Mouse (Mus musculus) common myeloid progenitor, adult 5-6 weeks (primary cell): ENCODE measurements around the gene Il10rb. TPM values are rescaled to one million over a fixed set of nuclear protein-coding genes. Genes with fewer than 3 reads are reported as not detected.

Source experiments
- ATAC-seq: replicated peaks from 2 replicates; pipeline ENCODE4 v1.8.0; 2016; ENCODE audit warnings: low read depth, mild to moderate bottlenecking, moderate TSS enrichment, inconsistent platforms; ENCODE audit not compliant: poor library complexity, severe bottlenecking
- total RNA-seq: library from RNA; stranded (forward); fragments of 200-1000, 187-1606 nt; gene quantifications from 2 replicates; pipeline ENCODE4 v1.2.3, GENCODE M21; 2017

Gene Il10rb
- total RNA-seq, 1 experiment from 2014 or later: 53.2 TPM

DNA sequence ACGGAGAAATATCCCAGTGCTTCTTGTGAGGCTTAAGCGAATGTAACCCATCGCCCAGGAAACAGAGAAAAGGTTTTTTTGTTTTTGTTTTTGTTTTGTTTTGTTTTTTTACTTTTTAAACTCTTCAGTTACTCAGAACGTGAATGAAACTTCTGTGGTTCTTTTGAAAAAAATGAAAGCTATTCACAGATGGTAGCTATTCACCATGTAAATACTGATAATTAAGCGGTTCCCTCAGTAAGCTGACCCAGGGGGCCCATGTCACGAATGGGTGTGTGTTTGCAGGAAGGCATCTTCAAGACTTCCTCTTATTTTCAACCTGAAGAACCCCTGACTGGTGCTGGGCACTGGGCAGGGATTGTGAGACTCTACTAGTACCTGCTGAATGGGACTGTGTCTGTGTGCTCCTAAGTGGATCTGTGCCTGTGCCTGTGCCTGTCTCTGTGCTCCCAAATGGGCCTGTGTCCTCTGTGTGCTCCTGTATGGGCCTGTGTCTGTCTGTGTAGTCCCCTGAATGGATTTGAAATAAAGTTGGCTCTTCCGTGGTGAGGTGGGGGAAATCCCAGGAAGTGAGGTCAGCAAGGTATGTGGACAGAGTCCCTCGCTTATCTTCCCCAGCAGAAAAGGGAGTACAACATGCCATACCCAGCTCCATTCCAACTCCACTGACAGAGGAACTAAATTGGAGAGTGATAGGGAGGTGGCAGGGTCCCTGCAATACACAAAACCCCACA, 41.0 kb downstream of the Il10rb start:
- ATAC-seq: peak; percentile 43

DNA sequence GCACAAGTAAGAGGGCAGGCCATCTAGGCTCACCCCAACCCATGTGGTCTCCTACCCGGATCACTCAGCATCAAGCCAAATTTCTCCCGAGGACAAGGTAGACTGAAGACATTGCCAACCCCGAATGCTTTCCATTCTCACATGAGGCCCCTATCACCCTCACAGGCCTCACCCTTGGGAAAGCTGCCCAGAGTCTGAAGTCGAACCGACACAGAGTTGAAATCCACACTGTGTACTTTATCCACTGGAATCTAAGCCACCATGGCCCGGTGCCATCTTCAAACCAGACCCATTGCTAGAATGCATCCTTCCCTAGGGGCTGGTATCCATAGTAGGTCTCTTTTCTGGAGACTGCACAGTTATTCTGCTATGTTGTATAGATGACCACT, 41.5 kb downstream of the Il10rb start:
- no peak for ATAC-seq

DNA sequence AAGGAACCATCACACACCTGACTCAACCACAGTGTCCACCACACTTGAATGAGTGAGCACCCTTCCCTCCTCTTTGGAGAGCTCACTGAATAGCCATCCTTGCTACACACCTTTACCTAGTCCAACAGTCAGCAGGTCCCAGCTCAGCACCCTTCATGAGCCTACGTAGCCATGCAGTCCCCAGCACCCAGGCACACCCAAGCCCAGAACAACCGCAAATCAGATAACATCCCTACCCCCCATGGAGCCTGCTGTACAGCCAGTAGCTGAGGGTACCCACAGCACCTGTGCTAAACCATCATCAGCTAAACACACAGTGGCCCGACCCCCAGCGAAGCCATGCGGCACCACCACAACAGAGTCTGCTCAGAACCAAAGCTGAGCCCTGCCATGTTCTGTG, 42.1 kb downstream of the Il10rb start:
- no peak for ATAC-seq

DNA sequence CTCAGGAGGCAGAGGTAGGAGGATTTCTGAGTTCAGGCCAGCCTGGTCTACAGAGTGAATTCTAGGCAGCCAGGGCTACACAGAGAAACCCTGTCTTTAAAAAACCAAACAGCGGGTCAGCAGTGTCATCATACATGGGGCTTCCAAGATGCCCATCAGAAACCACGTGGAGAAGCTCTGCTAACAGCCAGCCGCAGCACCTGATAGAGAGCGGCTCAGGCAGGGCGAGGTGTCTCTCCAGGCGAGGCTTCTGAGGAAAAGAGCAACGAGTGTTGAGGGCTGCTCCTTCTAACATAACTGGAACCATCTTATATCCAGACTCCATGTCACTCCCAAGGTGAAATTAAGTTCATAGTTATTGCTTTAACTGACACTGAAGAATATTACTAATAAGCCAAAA, 42.9 kb downstream of the Il10rb start:
- ATAC-seq: no peak

DNA sequence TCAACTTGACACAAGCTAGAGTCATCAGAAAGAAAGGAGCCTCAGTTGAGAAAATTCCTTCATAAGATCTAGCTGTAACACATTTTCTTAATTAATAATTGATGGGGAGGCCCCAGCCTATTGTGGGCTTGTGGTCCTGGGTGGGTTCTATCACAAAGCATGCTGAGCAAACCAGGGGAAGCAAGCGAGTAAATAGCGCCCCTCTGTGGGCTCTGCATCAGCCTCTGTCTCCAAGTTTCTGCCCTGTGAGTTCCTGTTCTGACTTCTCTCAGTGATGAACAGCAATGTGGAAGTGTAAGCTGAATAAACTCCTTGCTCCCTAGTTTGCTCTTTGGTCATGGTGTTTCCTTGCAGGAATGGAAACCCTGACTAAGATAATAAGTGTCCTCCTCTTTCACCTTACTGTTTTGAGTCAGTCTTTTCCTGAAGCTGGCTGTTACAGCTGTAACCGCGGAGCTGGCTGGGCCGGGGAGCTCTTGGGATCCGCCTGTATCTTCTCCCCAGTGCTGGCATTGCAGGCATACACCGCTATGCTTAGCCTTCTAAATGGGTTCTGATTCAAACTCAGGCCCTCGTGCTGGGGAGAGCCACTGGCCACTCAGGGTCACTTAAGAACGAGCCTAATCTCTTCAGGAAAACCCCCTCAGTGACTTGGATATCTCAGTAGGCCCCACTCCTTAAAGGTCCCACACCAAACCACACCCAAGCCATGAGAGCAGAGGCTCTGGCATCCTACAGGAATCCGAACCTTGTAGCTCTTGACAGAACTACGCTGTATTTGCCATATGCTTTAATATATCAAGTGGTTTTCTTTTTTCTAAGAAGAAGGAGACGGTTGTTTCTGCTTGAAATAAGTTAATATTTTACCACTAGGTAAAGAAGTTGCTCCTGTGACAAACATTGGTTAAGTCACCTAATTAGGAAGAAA, 44.4 kb downstream of the Il10rb start:
- ATAC-seq: no peak

DNA sequence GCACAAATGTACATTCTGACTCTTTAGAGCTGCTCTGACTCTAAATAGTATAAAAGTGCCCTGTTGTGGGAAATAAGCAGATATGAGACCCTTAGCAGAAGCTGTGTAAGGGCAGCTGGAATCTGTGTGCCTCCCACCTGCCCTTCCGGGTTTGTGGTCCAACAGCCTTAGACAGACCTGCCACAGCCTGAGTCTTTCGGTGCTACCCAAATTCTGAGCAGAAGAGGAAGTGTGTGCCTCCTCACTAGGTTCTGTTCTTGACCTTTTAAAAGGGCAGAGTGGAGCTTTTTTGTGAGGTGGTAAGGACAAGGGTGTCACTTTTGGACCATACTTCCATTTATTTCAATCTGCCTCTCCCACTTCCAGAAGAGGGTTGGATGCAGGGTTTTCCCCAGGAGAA, 46.0 kb downstream of the Il10rb start:
- ATAC-seq: peak; percentile 62

DNA sequence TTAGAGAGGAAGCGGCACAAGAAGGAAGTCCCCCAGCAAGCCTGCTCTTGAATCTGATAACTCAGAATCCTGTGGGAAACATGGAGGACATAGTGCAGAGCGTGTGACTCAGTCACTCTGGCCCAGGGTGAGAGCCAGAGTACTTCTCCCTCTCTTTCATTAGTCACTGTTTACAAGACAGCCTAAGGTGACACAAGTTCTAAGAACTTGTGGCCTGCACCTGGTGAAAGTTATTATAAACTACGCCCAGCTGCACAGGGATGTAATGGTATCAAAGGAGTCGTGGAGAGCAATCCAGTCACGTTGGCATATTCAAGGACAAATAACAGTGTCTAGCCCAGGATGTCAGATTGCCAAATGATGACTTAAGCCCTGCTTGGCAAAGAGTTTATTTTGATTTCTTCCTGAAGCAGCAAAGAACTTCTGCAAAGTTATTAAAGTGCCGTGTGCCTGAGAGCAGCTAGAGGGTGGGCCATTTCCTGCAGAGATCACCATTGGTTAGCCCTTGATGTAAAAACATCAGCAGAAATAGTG, 46.5 kb downstream of the Il10rb start:
- ATAC-seq: peak; percentile 45; the same call in 1 of the 2 replicates

DNA sequence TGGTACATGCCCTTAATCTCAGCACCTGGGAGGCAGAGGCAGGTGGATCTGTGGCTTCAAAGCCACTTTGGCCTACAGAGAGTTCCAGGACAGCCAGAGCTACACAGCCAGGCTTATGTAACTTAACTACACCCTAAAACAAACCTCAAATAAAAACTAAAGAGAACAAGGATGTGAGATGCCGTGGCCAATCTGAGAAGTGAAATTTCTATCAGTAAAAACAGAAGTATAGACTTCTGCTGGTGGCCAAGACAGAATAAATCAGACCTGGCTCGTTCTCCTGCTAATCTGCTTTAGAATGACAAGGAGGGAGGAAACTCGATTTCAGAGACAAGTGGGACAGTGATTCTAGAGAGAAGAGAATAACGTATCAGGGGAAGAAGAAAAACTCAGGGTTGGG, 49.9 kb downstream of the Il10rb start:
- peak; percentile 29; the same call in 1 of the 2 replicates for ATAC-seq

DNA sequence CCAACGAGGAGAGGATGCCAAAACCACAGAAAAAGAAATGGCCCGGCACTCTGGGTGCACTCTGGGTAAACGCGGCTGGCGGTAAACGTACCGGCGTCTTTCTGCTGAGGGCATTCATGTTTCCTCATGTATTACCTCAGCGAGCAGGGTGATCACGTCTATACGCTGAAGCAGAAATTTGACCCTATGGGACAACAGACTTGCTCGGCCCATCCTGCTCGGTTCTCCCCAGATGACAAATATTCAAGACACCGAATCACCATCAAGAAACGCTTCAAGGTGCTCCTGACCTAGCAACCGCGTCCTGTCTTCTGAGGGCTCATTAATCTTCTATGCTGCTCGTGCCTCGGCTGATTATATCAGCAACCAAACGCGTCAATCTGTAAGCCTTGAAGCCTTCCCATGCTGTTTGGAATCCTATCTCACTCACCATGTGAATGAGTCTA, 52.4 kb downstream of the Il10rb start:
- peak; percentile 31 for ATAC-seq

DNA sequence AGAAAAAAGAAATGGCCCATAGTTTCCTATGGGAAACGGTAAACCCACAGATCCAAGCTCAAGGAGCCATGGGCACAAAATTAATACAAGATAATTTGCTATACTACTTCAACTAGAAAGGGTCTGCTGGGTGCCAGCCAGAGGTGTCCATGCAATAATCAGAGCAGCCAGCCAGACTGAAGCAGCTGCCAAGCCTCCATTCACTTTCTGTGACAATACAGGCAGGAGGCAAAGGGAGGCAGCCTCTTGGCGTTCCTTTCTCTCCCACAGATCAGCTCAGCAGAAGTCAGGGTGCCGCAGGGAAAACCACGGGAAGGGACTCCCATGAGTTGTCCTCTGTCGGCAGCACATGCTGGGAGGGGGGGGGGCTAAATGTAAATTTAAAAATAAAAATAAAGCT, 53.0 kb downstream of the Il10rb start:
- no peak for ATAC-seq

DNA sequence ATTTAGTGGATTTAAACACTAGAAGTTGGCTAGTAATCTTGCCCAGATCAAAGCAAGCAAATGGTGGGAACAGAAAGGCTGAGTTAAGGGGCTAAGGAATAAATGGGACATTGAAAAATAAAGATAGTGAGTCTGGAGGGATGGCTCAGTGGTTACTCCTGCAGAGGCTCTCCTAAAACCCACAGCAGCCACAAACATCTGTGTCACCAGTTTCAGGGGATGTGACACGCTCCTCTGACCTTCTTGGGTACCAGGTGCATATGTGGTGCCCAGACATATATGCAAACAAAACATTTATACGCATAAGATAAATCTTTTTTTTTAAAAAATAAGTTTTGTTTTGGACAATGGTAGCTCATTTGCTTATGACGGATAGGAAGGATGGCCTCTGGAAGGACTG, 53.4 kb downstream of the Il10rb start:
- ATAC-seq: no peak

DNA sequence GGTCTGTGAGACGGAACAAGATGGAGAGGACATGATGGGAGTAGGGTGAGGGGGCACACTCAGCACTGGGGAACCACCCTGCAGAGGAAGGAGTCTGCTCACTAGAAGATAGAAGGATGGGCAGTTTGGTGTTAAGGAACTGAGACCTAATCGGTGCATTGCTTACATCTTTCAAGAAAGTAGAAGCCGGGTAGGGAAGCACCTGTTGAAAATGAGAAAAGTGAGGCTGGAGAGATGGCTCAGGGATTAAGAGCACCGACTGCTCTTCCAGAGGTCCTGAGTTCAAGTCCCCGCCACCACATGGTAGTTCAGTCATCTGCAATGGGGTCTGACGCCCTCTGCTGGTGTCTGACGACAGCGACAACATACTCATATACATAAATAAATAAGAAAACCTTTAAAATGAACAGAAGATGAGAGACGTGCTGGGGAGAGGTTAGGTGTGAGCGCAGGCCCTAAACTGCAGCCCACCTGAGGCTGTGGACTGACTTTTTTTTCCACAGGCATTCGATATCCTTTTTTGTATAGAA, 53.9 kb downstream of the Il10rb start:
- no peak for ATAC-seq

DNA sequence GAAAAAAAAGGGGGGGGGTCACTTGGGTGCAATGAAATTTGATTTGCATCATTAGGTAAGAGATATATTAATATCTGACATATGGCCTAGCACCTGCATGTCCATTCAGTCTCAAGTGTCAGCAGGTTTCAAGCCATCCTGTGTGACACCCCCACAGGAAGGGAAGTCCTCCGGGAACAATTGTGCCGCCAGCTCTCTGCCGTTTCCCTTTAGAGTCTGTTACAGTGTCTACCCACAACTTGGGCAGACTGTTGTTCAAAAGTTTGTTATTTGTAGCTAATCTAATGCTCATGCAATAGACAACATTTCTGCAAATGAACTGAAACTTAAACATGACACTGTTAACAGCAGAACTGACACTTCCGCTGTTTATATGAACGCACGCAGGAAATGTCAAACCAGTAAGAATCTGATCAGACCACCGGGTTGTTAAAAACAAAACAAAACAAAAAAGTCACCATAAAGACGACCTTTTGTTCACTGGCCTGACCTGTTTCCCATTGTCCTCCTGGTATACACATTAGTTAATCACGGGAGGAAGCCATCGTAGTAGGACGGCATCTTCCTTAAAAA, 55.2 kb downstream of the Il10rb start:
- peak; percentile 3; the same call in 1 of the 2 replicates for ATAC-seq

DNA sequence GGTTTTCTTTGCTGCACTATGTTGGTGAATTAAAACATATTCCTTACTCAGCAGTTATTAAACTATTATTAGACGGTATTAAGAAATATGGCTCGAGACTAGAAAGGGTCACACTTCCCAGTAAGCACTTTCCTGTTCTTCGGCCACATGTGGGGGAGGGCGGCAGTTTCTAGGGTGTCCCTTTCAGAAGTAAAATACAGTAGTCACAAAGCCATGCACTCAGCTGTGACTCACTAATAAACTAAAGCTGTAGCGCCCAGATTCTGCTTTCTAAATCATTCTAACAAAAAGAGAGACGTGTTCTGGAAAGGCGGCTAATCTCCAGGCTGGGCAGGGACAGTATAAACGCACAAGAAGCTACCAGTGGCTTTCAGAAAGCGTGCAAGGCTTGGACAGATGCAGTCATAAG, 55.8 kb downstream of the Il10rb start:
- ATAC-seq: no peak

DNA sequence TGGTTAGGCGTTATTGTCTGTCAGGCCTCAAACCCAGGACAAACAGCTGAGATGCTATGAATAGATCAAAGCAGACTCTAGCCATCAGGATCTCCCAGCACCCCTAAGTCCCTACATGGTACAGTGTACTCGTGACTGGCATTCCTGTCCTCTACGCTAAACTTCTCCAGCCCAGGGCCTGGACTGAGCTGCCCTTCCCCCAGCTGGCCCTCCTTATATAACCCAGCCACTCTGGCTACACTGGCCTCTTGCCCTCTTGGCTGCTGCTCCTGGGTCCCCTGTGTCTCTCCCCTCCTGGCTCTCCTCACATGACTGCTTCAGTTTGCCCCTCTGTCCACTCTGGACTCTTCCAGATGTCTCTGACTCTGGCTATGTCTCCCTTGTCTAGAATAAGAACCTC, 56.7 kb downstream of the Il10rb start:
- no peak for ATAC-seq

DNA sequence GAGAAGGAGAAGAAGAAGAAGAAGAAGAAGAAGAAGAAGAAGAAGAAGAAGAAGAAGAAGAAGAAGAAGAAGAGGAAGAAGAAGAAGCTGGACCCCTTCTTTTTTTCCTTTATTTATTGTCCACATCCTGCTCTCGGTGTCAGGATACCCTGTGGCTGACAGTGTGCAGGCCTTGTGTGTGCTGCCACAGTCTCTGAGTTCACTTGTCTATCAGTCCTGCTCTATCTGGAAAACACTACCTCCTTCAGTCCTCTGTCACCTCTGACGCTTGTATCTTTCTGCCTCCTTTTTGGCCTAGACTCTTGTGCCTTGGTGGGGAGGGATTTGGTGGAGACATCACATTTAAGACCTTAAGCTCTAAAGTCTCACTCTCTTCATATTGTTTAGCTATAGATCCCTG, 57.4 kb downstream of the Il10rb start:
- no peak for ATAC-seq

DNA sequence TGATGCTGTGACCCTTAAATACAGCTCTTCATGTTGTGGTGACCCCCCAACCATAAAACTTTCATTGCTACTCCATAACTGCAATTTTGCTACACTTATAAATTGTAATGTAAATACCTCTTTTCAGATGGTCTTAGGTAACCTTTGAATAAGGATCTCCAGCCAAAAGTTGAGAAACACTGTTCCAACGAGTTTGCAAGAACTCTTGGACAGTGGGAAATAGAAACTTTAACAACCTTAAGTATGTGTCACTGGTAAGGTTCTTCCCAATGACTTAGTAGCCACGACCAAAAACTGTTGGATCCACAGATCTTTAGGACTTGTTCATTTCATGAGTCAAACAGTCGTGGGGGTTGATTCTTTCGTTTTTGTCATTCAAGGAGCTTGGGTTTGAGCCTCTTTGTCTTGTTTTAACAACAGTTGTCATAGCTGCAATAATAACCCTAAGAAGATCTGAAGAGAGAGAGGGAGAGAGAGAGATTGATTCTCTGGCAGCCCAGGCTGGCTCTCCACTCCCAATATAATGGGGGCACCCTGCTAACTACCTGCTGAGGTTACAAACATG, 58.0 kb downstream of the Il10rb start:
- ATAC-seq: no peak

DNA sequence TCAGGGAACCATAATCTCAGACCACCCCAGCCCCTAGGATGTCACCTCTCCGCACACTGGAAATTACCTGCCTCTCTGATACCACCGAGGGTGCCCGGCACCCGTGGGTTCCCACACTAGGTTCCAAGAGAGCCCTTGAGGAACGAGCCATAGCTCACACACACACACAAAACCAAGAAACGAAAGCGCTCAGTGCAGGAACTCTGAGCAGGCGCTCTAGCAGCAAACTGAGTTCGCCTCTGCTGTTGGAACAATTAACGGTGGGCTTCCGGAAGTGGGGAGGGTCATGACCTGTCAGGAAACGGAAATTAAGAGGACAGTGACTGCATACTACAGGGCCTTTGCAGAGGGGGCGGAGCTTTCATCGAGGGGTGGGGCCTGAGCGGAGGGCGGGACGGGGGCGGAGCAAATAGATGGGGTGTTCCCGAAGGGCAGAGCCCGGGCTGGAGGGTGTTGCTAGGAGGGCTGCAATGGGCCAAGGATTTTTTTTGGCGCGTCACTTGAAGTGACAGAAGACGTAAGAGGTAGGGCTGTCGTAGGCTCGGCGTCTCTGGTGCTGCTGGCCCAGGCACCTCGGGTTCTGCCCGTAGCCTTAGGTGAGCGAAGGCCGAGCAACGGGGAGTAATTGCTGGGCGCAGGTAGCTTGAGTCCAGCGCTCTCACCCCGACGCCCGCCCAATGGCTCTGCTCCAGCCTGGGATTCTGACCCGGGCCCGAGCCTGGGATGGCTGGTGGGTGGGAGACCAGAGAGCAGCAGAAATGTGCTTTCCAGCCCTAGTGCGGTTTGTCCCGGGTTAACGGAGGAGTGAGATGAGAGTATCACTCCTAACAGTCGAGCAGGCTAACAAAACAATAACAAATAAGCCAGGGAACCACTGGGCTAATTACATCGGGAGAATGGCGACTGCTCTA, 58.9 kb downstream of the Il10rb start:
- peak; percentile 85 for ATAC-seq
